Mouse (Mus musculus): ENCODE results near the gene Zfp386.

Gene Zfp386

DNA sequence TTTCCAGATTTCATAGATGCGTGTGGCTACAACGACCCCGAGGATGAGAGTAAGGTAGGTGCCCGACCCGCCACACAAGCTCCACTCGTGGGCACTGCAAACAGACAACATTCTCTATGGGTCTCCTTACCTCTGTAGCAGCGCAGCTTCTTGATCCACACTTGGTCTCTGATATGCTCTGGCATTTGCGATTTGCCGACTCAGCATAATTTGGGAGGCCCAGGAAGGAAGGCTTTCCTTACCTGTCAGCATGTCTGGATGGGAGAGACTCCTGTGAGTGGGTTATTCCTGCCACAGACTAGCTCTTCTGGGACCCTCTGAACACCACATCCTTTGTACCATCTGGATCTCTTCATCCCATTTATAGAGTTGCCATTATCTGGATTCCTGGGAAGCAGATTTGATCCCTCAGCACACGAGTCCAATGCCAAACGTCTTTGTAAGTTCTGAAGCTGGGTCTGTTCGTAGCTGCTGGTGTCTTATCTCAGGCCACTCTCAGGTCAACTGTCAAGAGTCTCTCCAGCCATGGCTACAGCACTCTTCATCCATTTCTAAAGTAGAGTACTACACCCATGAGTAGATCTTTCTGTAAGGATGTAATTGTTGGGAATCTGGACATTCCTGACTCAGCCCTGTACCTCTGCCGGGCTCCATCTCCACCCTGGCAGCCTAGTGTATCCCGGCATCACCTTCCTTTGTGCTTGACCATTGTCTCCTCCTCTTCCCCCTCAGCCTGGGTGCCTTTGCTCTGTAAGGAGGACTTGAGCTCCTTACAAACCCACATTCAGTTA, 47.4 kb downstream of the Zfp386 start:
- no peak for DNase-seq (ENCODE audit: low spot score)

DNA sequence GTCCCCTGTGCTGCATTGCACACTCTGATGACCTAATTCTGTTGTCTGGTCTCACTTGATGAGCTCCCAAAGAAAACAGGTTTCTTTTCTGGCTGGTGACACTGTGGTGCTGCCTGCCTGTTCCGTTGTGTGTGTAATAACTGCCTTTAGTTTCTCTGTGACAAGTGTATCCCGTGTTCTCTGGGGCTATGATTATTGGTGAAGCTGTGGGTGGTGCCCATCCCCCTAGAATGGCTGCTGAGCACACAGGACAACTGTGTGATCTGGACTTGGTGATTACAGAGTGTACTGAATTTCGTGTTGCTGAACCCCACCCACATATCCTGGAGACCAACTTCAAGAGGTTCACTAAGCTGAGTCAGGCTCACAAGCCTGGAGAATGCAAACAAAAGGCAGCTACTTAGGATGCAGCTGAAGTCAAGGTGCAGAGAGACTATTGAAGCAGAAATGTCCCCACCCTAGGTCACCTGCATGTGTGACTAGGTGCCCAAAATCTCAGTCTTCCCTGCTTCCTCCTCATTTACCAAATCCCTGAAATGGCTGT, 48.9 kb downstream of the Zfp386 start:
- no peak for DNase-seq (ENCODE audit: low spot score)

GRCm38 (mm10) chr12:116097166-116097565, 49.6 kb downstream of the Zfp386 start:
- no peak for DNase-seq (ENCODE audit: low spot score)

DNA sequence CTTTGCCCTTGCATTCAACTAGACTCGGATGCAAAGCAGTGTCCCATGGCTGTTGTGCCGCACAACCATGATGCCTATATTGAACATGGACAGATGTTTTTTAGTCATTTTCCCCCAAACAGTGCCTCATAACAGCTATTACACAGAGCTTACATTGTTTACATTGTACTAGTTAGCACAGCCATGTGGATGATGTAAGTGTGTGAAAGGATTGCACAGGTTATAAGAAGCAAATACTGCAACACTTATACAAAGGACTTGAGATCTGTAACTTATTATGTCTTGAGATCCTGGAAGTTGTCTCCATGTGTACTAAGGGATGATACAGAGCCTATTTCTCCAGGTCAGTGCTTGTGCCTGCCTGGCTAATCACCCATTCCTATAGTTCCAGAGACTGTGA, 54.4 kb downstream of the Zfp386 start:
- DNase-seq (ENCODE audit: low spot score), result no peak

- DNase-seq (ENCODE audit: low spot score), result no peak
Observed at GRCm38 (mm10) chr12:116109451-116110353, 62.2 kb downstream of the Zfp386 start.

DNA sequence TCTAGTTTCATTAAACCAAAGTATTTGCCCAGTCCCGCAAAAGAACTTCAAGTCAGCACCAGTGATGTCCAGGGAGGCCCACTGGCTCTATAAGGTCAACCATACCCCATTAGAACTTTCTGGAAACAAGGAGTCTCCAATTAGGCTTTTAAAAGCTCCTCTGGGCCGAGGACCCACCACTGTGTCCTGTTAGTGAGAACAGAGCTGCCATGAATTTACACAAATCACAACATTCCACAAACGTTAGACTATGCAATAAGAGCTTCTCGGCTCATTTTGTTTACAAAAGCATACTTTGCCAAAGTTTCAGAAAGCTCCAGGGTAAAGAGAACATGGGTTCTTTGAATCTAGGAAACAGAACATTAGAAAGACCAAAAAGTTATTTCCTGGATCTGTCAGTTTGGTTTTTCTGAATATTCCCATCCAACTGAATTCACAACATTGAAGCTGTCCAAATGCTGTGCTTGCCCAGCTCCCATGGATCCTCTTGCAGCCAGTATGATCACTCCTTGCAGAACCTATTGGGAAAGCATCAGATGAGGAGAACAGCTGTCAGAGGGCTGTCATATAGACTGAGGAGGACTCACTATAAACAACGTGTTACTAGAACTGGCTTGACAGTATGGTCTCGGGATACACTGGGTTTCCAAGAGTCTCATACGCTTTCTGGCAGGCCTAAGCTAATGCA, 63.6 kb downstream of the Zfp386 start:
- DNase-seq (ENCODE audit: low spot score), result no peak

All from embryo, embryonic 10 days (tissue).